Mouse (Mus musculus) C2C12 (cell line): Measurements from ENCODE around the gene Igsf21. TPM values are rescaled to one million over a fixed set of nuclear protein-coding genes. Genes with fewer than 3 reads are reported as not detected.

ENCODE experiments used
- H3K27me3 ChIP-seq: one replicate; pipeline ENCODE4 v1.6.1; 2011; ENCODE audit not compliant: control insufficient read depth, insufficient read depth, insufficient read length
- H3K36me3 ChIP-seq: one replicate; pipeline ENCODE4 v1.6.1; 2011; ENCODE audit not compliant: control insufficient read depth, insufficient read depth
- H3K4me3 ChIP-seq: one replicate; pipeline ENCODE4 v1.5.1; 2011; ENCODE audit warnings: mild to moderate bottlenecking, control low read depth; ENCODE audit not compliant: poor library complexity, insufficient read depth, severe bottlenecking
- H3K79me2 ChIP-seq: one replicate; pipeline ENCODE4 v1.6.1; 2011; ENCODE audit not compliant: control insufficient read depth, insufficient read depth
- H3K79me3 ChIP-seq: one replicate; pipeline ENCODE4 v1.6.1; 2011; ENCODE audit warnings: low read depth, control low read depth
- H3ac ChIP-seq: one replicate; pipeline ENCODE3; 2011; ENCODE audit warnings: low read depth; ENCODE audit not compliant: control insufficient read depth, insufficient read length
- CEBPB ChIP-seq: IDR thresholded peaks from one replicate; pipeline ENCODE4 v1.6.1; 2011; ENCODE audit warnings: low read depth, mild to moderate bottlenecking, control low read depth, moderate library complexity
- CTCF ChIP-seq: IDR thresholded peaks from one replicate; pipeline ENCODE4 v1.5.1; 2011; ENCODE audit not compliant: control insufficient read depth, insufficient read depth, insufficient read length
- FOSL1 ChIP-seq: IDR thresholded peaks from one replicate; pipeline ENCODE4 v1.8.0; 2011; ENCODE audit warnings: mild to moderate bottlenecking, low read length; ENCODE audit not compliant: poor library complexity, insufficient read depth, severe bottlenecking
- MAX ChIP-seq: IDR thresholded peaks from one replicate; pipeline ENCODE4 v1.6.1; 2011; ENCODE audit warnings: mild to moderate bottlenecking, control low read depth
- MYOD1 ChIP-seq: IDR thresholded peaks from one replicate; pipeline ENCODE4 v1.6.1; 2011; ENCODE audit warnings: low read depth; ENCODE audit not compliant: control insufficient read depth, insufficient read length
- MYOG ChIP-seq: IDR thresholded peaks from one replicate; pipeline ENCODE4 v1.6.1; 2011; ENCODE audit not compliant: control insufficient read depth, insufficient read length; ENCODE audit errors: extremely low read depth
- USF1 ChIP-seq: IDR thresholded peaks from one replicate; pipeline ENCODE4 v1.6.1; 2011; ENCODE audit warnings: low read depth, mild to moderate bottlenecking, control low read depth, moderate library complexity
- polyA plus RNA-seq: library from polyadenylated mRNA; unstranded; fragments of >200 nt; fragmentation: generic; extraction: Trizol; gene quantifications from one replicate; pipeline ENCODE4 v1.2.1, GENCODE M21; 2012; ENCODE audit warnings: missing spikeins

The Igsf21 gene
- polyA plus RNA-seq, 1 experiment = not detected

DNA sequence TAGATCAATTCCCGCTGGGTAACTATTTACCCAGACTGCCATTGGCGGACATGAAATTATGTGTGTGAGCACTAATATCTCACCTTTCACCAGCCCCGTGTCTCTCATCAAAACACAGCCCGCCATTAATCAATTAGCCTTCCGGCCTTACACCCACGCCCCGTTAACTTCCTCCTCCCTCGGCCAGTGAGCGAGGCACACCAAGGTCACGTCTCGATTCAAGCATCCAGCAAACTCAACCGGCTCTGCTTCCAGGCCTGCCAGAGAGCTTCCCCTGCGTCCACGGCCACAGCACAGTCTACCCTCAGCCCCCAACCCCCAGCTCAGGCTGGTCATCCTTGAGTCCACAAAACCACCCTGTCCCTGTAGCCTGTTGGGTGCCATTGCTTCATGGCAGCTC, 32.2 kb downstream of the Igsf21 start:
- no peak overlapping the region for H3ac ChIP-seq
- no peak overlapping the region for H3K4me3 ChIP-seq
- H3K79me2 ChIP-seq = no peaks in the 10 kb centered on the region
- TF ChIP-seq MYOG (no peak), MAX (no peak), FOSL1 (no peak), CTCF (no peak), MYOD1 (no peak), CEBPB (no peak), USF1 (no peak)
- no peaks in the 10 kb centered on the region for H3K36me3 ChIP-seq
- H3K27me3 ChIP-seq = peaks cover 17% of the 10 kb centered on the region
- H3K79me3 ChIP-seq = no peaks in the 10 kb centered on the region

GRCm38 (mm10) chr4:140210129-140210890, 36.3 kb downstream of the Igsf21 start:
- Histone ChIP-seq H3ac (no peak overlapping the region), H3K79me3 (no peaks in the 10 kb centered on the region), H3K27me3 (peaks cover 20% of the 10 kb centered on the region), H3K36me3 (no peaks in the 10 kb centered on the region), H3K79me2 (no peaks in the 10 kb centered on the region), H3K4me3 (no peak overlapping the region)
- TF ChIP-seq MAX = no peak
- no peak for TF ChIP-seq CEBPB
- TF ChIP-seq MYOG = no peak
- TF ChIP-seq USF1 = no peak
- TF ChIP-seq MYOD1 = no peak
- no peak for TF ChIP-seq CTCF
- no peak for TF ChIP-seq FOSL1

- Histone ChIP-seq H3K36me3 (no peaks in the 10 kb centered on the region), H3ac (no peak overlapping the region), H3K4me3 (no peak overlapping the region), H3K79me3 (no peaks in the 10 kb centered on the region), H3K79me2 (no peaks in the 10 kb centered on the region), H3K27me3 (peaks cover 9% of the 10 kb centered on the region)
- TF ChIP-seq USF1 = no peak
- no peak for TF ChIP-seq MYOG
- no peak for TF ChIP-seq MYOD1
- TF ChIP-seq MAX = no peak
- no peak for TF ChIP-seq FOSL1
- no peak for TF ChIP-seq CTCF
- no peak for TF ChIP-seq CEBPB
These were observed 40.8 kb downstream of the Igsf21 start for GRCm38 (mm10) chr4:140205811-140206231.

GRCm38 (mm10) chr4:140204775-140205174, 41.8 kb downstream of the Igsf21 start:
- Histone ChIP-seq H3K27me3 (peaks cover 9% of the 10 kb centered on the region), H3K36me3 (no peaks in the 10 kb centered on the region), H3K4me3 (no peak overlapping the region), H3ac (no peak overlapping the region), H3K79me3 (no peaks in the 10 kb centered on the region), H3K79me2 (no peaks in the 10 kb centered on the region)
- TF ChIP-seq USF1 (no peak), FOSL1 (no peak), CTCF (no peak), CEBPB (no peak), MAX (no peak), MYOG (no peak), MYOD1 (no peak)

DNA sequence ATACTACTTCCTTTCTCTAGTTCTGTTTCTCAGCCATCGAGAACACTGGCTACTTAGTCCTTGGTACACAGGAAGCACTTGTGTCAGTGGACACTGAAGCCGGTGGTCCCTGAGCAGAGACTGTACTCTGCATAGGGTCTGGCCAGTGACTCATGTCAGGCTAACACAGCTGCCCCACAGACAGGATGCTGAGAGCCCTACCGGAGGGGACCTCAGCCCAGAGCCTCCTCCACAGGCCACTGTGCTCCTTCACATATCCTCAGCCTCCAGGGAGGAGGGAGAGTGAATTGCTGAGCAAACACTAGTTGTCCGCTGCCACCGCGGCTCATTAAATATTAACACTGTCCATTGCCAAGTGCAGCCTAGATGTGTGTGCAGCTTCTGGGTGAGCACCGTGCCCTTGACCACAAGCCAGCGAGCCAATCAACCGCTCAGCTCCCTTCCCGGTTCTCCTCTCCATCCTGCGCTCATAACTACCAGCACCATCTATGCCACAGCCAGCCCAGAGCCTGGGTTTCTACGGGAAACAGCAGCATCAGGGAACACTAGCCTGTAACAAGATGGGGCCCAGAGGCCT, 42.8 kb downstream of the Igsf21 start:
- Histone ChIP-seq H3K4me3 (no peak overlapping the region), H3ac (no peak overlapping the region), H3K79me2 (no peaks in the 10 kb centered on the region), H3K27me3 (peaks cover 9% of the 10 kb centered on the region), H3K36me3 (no peaks in the 10 kb centered on the region), H3K79me3 (no peaks in the 10 kb centered on the region)
- TF ChIP-seq FOSL1 (no peak), USF1 (no peak), CEBPB (no peak), MAX (no peak), MYOD1 (no peak), CTCF (no peak), MYOG (no peak)

GRCm38 (mm10) chr4:140202196-140202595, 44.4 kb downstream of the Igsf21 start:
- no peak overlapping the region for H3K4me3 ChIP-seq
- H3K27me3 ChIP-seq = peaks cover 10% of the 10 kb centered on the region
- no peaks in the 10 kb centered on the region for H3K36me3 ChIP-seq
- no peaks in the 10 kb centered on the region for H3K79me3 ChIP-seq
- TF ChIP-seq MYOD1 (no peak), FOSL1 (no peak), MYOG (no peak), CEBPB (no peak), MAX (no peak), CTCF (no peak)
- H3ac ChIP-seq = no peak overlapping the region
- no peaks in the 10 kb centered on the region for H3K79me2 ChIP-seq
